Mouse (Mus musculus) bone marrow, adult 2 months (tissue): ENCODE measurements around the gene Nlgn1.

Experiments used
- CTCF ChIP-seq: fragments of 200-500 bp; IDR thresholded peaks from 2 replicates; pipeline ENCODE4 v1.5.1; 2011; ENCODE audit warnings: low read length, control low read depth; ENCODE audit not compliant: control insufficient read depth, insufficient read depth
- POLR2A ChIP-seq: fragments of 200-500 bp; IDR thresholded peaks from 2 replicates; pipeline ENCODE4 v1.6.1; 2011; ENCODE audit warnings: low read depth, mild to moderate bottlenecking, control low read depth, low read length, borderline replicate concordance; ENCODE audit not compliant: control insufficient read depth

GRCm38 (mm10) chr3:25657074-25657473, 675.2 kb downstream of the Nlgn1 start:
- TF ChIP-seq POLR2A (no peak), CTCF (no peak)
